Mouse (Mus musculus): ENCODE measurements around the gene Saa3.
"Not testable (repeated sequence)": the region's sequence is repeated elsewhere in the genome, so short reads cannot be mapped to it uniquely, and the experiment has no call there.

- not testable (repeated sequence) for TF ChIP-seq CTCF (conservative IDR thresholded peaks at IDR 0.05; ENCODE audit: low read length); NANOG (IDR thresholded peaks at IDR 0.05; ENCODE audit: borderline replicate concordance, low read length)
These were observed 36.5 kb downstream of the Saa3 start for GRCm38 (mm10) chr7:46679044-46679443.
